Mouse (Mus musculus) midbrain, embryonic 11.5 days (tissue): Measurements from ENCODE around the gene Rnf41. TPM values are rescaled to one million over a fixed set of nuclear protein-coding genes. Genes with fewer than 3 reads are reported as not detected.

Experiments
- ATAC-seq: fragments of 200-750 bp; cut with Nextera tagmentation; 2 replicates; pipeline ENCODE4 v1.8.0; 2017; ENCODE audit warnings: moderate TSS enrichment, moderate library complexity; ENCODE audit not compliant: low FRiP score
- DNase-seq: peaks from one replicate; pipeline ENCODE4 v3.0.0; 2015; ENCODE audit warnings: low spot score; ENCODE audit errors: missing footprints
- H3K27ac ChIP-seq: fragments of 300-500 bp; sonication (generic); 2 replicates; pipeline ENCODE4 v1.5.1; 2014; ENCODE audit warnings: low read depth, low read length
- H3K27me3 ChIP-seq: fragments of 300-500 bp; sonication (generic); 2 replicates; pipeline ENCODE4 v1.6.1; 2014; ENCODE audit warnings: mild to moderate bottlenecking, low read length, moderate library complexity, mixed read lengths; ENCODE audit not compliant: control insufficient read depth, insufficient read depth
- H3K36me3 ChIP-seq: fragments of 300-500 bp; sonication (generic); 2 replicates; pipeline ENCODE4 v1.6.1; 2014; ENCODE audit warnings: mild to moderate bottlenecking, low read length, moderate library complexity, mixed read lengths; ENCODE audit not compliant: control insufficient read depth, insufficient read depth
- H3K4me1 ChIP-seq: fragments of 300-500 bp; sonication (generic); 2 replicates; pipeline ENCODE4 v1.6.1; 2014; ENCODE audit warnings: low read length; ENCODE audit not compliant: control insufficient read depth, insufficient read depth
- H3K4me2 ChIP-seq: fragments of 300-500 bp; sonication (generic); 2 replicates; pipeline ENCODE4 v1.6.1; 2014; ENCODE audit warnings: mild to moderate bottlenecking, moderate library complexity
- H3K4me3 ChIP-seq: fragments of 300-500 bp; sonication (generic); 2 replicates; pipeline ENCODE4 v1.5.1; 2014; ENCODE audit warnings: low read depth, low read length
- H3K9ac ChIP-seq: fragments of 300-500 bp; sonication (generic); 2 replicates; pipeline ENCODE4 v1.6.1; 2014; ENCODE audit warnings: low read length
- H3K9me3 ChIP-seq: fragments of 300-500 bp; sonication (generic); 2 replicates; pipeline ENCODE4 v1.6.1; 2016; ENCODE audit warnings: low read length; ENCODE audit not compliant: control insufficient read depth
- WGBS: fragments of 180-500 bp; shearing (Covaris S2); extraction: QIAGEN DNeasy Blood & Tissue Kit; methylation state at CpG from one replicate; pipeline ENCODE4 v1.1.7; 2014; 5-methylcytosine and 5-hydroxymethylcytosine counted together
- polyA plus RNA-seq: library from polyadenylated mRNA; unstranded; fragments of >200 nt; fragmentation: Nextera tagmentation; extraction: Ambion mirVana; gene quantifications from 2 replicates; pipeline ENCODE4 v1.2.1, GENCODE M21; 2014

Rnf41 gene
- polyA plus RNA-seq, 1 experiment from 2014 or later: 43.1 TPM

DNA sequence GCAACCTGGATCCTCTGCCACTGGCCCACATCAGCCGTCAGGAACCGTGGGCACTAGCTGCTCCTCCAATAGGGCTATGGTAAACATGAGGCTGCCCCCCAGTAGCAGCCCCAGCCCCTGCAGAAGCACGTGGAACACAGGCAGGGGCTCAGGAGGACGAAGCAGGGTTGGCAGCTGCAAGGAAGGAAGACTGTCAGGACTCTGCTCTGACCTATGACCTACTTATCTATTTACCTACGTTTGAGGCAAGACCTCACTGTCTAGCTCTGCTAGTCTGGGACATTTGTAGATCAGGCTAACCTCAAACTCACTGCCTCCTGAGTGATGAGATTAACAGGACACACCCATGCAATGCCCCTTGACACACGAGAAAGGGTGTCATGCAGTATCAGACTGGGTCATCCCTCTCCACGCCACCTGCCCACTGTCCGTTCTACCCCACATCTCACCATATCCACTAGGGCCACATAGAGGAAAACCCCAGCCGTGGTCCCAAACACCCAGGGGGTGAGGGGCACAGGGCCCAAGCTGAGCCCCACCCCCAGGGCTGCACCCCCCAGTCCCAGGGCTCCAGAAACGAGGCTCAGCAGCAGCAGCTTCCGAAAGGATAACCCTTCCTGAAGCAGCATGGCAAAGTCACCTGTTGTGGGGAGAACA lies 15.3 kb upstream of the Rnf41 start:
- DNase-seq (peak; percentile 75), ATAC-seq (no peak)
- H3K27me3 ChIP-seq: no peaks in the 10 kb centered on the region
- no peaks in the 10 kb centered on the region for H3K9me3 ChIP-seq
- no peak overlapping the region for H3K4me2 ChIP-seq
- peaks cover 6% of the 10 kb centered on the region; the same call in 1 of the 2 replicates for H3K36me3 ChIP-seq
- peaks cover 2% of the 10 kb centered on the region; the same call in 1 of the 2 replicates for H3K4me1 ChIP-seq
- H3K9ac ChIP-seq: no peak overlapping the region
- no peak overlapping the region for H3K27ac ChIP-seq
- WGBS: 70% methylated on average over 11 of the region's 11 CpGs
- no peak overlapping the region for H3K4me3 ChIP-seq

DNA sequence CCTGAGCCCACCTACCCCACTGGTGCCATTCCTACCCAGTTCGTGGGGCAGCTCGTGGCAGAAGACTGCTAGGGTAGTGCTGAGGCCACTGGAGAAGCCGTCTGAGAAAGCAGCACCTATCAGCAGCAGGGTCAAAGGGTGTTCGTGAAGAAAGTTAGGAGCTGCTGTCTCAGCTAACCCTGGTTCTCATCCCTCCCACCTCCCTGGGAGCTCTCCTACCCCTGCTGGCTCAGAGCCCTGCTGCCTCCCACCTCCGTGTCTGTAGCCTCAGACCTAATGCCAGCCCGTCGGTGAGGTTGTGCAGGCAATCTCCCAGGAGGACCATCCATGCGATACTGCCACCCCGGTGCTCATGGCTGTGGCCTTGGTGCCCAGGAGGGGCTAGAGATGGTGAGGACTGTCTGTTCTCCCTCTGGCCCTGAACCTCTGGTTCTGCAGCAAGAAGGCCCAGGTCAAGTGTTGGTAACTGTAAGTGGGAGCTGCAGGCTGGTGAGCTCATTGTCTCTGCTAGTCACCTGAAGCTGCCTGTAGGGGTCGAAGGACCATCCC lies 14.7 kb upstream of the Rnf41 start:
- WGBS: 70% methylated on average over 10 of the region's 10 CpGs
- peaks cover 4% of the 10 kb centered on the region; the same call in 1 of the 2 replicates for H3K36me3 ChIP-seq
- H3K4me1 ChIP-seq: peaks cover 2% of the 10 kb centered on the region; the same call in 1 of the 2 replicates
- no peaks in the 10 kb centered on the region for H3K9me3 ChIP-seq
- DNase-seq (no peak), ATAC-seq (no peak)
- H3K27me3 ChIP-seq: no peaks in the 10 kb centered on the region
- H3K4me3 ChIP-seq: no peak overlapping the region
- H3K4me2 ChIP-seq: no peak overlapping the region
- H3K27ac ChIP-seq: no peak overlapping the region; the same call in 1 of the 2 replicates
- no peak overlapping the region for H3K9ac ChIP-seq

DNA sequence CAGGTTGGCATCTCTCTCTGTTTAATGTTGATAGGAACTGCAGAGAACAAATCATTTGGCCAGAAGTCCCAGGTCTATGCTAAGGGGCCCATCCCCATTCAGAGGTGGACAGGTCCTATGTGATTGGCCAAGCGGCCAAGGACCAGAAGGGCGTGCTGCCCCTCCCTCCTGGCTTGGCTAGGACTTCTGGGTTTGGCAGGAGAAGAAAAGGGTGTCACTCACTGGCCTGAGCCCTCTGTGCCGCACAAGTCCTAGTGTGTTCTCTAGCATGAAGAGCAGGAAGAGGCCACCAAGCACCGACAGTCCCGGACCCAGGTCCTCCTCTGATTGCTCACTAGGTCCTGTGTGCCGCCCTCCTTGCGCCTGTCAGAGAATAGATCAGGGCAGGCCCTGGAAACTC lies 14.0 kb upstream of the Rnf41 start:
- Histone ChIP-seq H3K36me3 (peaks cover under 1% of the 10 kb centered on the region; the same call in 1 of the 2 replicates), H3K27ac (no peak overlapping the region), H3K9me3 (no peaks in the 10 kb centered on the region), H3K4me1 (peaks cover 2% of the 10 kb centered on the region; the same call in 1 of the 2 replicates), H3K4me3 (no peak overlapping the region), H3K4me2 (no peak overlapping the region), H3K9ac (no peak overlapping the region), H3K27me3 (no peaks in the 10 kb centered on the region)
- 69% methylated on average over 7 of the region's 7 CpGs for WGBS
- no peak for ATAC-seq
- DNase-seq: peak; percentile 76

DNA sequence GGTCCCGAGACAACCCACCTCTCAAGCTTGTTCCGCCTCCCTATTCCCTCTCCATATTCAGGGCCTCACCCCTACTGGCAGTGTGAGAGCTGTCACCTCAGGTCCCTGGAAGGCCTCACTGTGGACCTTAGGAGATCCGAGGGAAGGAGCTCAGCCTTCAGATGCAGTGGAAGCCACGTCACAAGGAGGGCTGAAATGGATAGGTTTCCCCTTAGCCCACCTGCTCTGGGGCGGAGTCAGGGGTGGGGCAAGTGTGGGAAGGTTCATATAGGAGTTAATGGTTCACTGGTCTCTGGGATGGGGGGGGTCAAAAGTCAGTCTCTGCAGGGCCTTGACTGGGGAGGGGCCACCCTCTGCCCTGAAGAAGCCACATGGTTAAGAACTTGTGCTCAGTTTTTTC lies 11.1 kb upstream of the Rnf41 start:
- 33% methylated on average over 5 of the region's 5 CpGs for WGBS
- H3K27ac ChIP-seq: no peak overlapping the region

DNA sequence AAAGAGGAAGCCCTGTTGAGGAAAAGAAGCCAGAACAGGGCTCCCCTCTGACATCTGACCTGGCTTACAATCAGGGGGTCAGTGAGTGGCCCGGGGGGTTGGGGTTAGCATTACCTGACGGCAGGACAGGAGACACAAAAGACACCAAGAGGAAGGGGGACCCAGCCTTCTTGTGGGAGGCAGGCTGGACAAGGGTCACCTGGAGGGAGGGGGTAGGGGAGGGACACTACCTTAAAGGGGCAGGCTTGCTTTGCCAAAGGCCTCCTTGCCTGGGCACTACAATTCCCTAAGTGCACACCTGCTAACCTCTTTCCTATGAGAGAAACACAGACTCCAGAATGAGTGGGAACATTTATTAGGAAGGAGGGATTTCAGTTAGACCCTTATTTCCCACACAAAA lies 10.4 kb upstream of the Rnf41 start, which contains the start of gene Slc39a5:
Slc39a5 (minus strand) TSS at position 174 of the 400 bp plus-strand sequence.
- no peak within 1 kb of the TSS for H3K27ac ChIP-seq
- H3K4me2 ChIP-seq: no peak within 1 kb of the TSS
- ATAC-seq (no peak), DNase-seq (peak; percentile 8)
- WGBS: 17% methylated on average over 2 of the region's 2 CpGs
- no peak within 1 kb of the TSS for H3K9ac ChIP-seq
- H3K4me3 ChIP-seq: no peak within 1 kb of the TSS
- H3K27me3 ChIP-seq: no peaks in the 10 kb centered on the region
- no peaks in the 10 kb centered on the region for H3K36me3 ChIP-seq
- H3K9me3 ChIP-seq: no peaks in the 10 kb centered on the region
- H3K4me1 ChIP-seq: peaks cover 2% of the 10 kb centered on the region; the same call in 1 of the 2 replicates

More for the DNA sequence above, 11.1 kb upstream of the Rnf41 start:
- Histone ChIP-seq H3K36me3 (no peaks in the 10 kb centered on the region), H3K4me1 (peaks cover 2% of the 10 kb centered on the region; the same call in 1 of the 2 replicates), H3K4me2 (no peak overlapping the region), H3K27me3 (no peaks in the 10 kb centered on the region), H3K9me3 (no peaks in the 10 kb centered on the region), H3K9ac (no peak overlapping the region), H3K4me3 (no peak overlapping the region)
- DNase-seq: peak; percentile 73
- peak; percentile 6; the same call in 1 of the 2 replicates for ATAC-seq

DNA sequence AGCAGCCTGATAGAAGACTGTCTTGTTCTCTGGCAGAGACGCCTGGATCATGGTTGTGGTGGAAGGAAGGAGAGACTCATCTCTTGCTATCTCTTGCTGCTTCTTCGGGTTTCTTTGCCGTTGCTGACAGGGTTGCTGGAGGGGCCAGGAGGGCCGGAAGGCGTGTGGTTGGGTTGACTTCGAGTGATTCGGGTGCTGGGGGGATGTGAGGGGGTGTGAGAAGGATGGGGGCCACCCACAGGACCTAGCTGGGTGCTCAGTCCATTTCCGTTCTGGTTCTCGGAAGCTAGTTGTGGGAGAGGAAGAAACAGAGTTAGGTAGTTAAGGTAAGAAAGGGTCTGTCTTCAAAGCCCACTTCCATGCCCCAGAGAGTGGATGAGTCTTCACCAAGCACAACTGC lies 9.8 kb upstream of the Rnf41 start:
- no peaks in the 10 kb centered on the region for H3K27me3 ChIP-seq

DNA sequence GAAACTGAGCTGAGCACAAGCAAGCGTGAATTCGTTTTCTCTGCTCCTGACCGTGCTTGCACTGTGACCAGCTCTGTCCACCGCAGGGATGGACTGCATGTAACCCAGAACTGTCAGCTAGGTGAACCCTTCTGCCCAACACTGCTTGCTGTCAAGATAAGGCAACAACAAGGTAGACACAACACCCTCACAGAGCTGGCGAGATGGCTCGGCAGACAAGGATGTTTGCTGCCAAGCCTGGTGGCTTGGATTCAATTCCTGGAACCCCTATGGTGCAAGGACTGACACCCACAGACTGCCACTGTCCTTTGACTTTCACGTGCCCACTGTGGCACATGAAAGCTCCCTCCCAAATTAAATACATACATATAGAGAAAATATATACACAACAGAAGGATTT lies 7.5 kb upstream of the Rnf41 start:
- Histone ChIP-seq H3K4me2 (no peak overlapping the region), H3K9me3 (no peaks in the 10 kb centered on the region), H3K4me1 (peaks cover 5% of the 10 kb centered on the region; the same call in 1 of the 2 replicates), H3K4me3 (no peak overlapping the region), H3K36me3 (peaks cover 2% of the 10 kb centered on the region; the same call in 1 of the 2 replicates), H3K9ac (no peak overlapping the region), H3K27ac (no peak overlapping the region), H3K27me3 (no peaks in the 10 kb centered on the region)
- DNase-seq: no peak
- ATAC-seq: no peak
- WGBS: 90% methylated on average over 7 of the region's 7 CpGs

More for the DNA sequence above, 9.8 kb upstream of the Rnf41 start:
- Histone ChIP-seq H3K27ac (no peak overlapping the region), H3K4me1 (peaks cover 2% of the 10 kb centered on the region; the same call in 1 of the 2 replicates), H3K9me3 (no peaks in the 10 kb centered on the region), H3K4me2 (no peak overlapping the region), H3K9ac (no peak overlapping the region), H3K36me3 (peaks cover 2% of the 10 kb centered on the region; the same call in 1 of the 2 replicates), H3K4me3 (no peak overlapping the region)
- ATAC-seq (no peak), DNase-seq (peak; percentile 60)
- 77% methylated on average over 9 of the region's 9 CpGs for WGBS

DNA sequence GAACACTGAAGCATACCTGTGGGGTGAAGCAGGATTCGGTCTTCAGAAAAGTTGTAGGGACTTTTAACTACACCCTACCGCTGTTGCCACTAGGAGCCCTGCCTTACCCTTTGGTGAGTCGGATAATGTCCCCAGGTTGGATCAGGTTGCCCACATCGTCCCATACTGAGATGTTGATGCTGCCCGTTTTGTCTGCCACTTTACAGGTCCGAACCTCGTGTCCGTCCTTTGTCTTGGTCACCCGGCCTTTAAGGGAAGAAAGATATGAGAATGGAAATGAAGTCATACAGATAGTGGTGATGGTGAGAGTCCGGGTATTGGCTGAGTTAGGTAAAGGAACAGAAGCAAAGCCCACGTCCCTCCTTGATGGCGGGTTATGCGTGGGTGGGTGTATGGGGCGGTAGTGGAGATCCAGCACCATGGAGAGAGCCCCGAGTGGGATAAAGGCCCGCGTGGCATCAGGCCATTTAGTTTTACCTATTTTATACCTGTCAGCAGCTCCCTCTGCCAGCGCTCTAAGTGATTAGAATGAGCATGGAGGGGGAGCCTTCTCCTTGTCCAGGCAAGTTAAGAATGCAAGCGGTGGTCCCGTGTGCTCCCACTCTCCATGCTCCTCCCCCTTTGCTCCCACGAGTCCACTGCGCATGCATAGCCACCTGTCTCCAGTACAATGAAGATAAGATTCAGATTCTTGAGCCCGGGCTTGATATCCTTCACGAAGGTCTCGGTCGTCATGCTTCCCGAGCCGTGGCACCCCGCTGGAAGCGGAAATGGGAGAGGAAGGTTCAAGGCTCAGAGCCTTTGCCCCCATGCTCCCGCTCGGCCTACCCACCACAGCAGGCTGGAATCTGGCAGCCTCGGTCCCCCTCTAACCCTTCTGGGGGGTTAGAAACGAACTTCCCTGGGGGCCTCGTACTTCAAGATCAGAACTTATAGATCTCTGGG lies 2.6 kb upstream of the Rnf41 start:
- Histone ChIP-seq H3K4me2 (peak overlapping the region; percentile 90), H3K27me3 (no peaks in the 10 kb centered on the region), H3K27ac (peak overlapping the region; percentile 67), H3K36me3 (peaks cover 2% of the 10 kb centered on the region; the same call in 1 of the 2 replicates), H3K9ac (peak overlapping the region; percentile 94), H3K4me1 (peaks cover 24% of the 10 kb centered on the region), H3K9me3 (no peaks in the 10 kb centered on the region), H3K4me3 (peak overlapping the region; percentile 90)
- ATAC-seq (peak; percentile 13), DNase-seq (peak; percentile 71)
- WGBS: 21% methylated on average over 35 of the region's 35 CpGs
